Mouse (Mus musculus): ENCODE data around the gene Tmod3.
"Not testable (repeated sequence)": the region's sequence is repeated elsewhere in the genome, so short reads cannot be mapped to it uniquely, and the experiment has no call there.

Tmod3 gene

GRCm38 (mm10) chr9:75498571-75498970 lies 60.9 kb downstream of the Tmod3 start:
- DNase-seq (ENCODE audit: extremely low read depth, low read depth) = no peak

GRCm38 (mm10) chr9:75495945-75496344 lies 63.5 kb downstream of the Tmod3 start:
- DNase-seq (ENCODE audit: extremely low read depth, low read depth) = no peak

- no peak for DNase-seq (ENCODE audit: extremely low read depth, low read depth)
These were observed 65.0 kb downstream of the Tmod3 start for GRCm38 (mm10) chr9:75494407-75495005.

GRCm38 (mm10) chr9:75488255-75488654 lies 71.2 kb downstream of the Tmod3 start:
- not testable (repeated sequence) for DNase-seq (ENCODE audit: extremely low read depth, low read depth)

- no peak for DNase-seq (ENCODE audit: extremely low read depth, low read depth)
These were observed 74.2 kb downstream of the Tmod3 start for GRCm38 (mm10) chr9:75485231-75485630.

- DNase-seq (ENCODE audit: extremely low read depth, low read depth) = no peak
These were observed 78.9 kb downstream of the Tmod3 start for GRCm38 (mm10) chr9:75480536-75481075.

- no peak for DNase-seq (ENCODE audit: extremely low read depth, low read depth)
These were observed 80.2 kb downstream of the Tmod3 start for GRCm38 (mm10) chr9:75479106-75479725.

GRCm38 (mm10) chr9:75477212-75477611 lies 82.2 kb downstream of the Tmod3 start:
- DNase-seq (ENCODE audit: extremely low read depth, low read depth) = no peak

- DNase-seq (ENCODE audit: extremely low read depth, low read depth) = no peak
These were observed 91.2 kb downstream of the Tmod3 start for GRCm38 (mm10) chr9:75468297-75468696.

- no peak for DNase-seq (ENCODE audit: extremely low read depth, low read depth)
These were observed 91.9 kb downstream of the Tmod3 start for GRCm38 (mm10) chr9:75467581-75467980.

- no peak for DNase-seq (ENCODE audit: extremely low read depth, low read depth)
These were observed 92.8 kb downstream of the Tmod3 start for GRCm38 (mm10) chr9:75466641-75467040.

GRCm38 (mm10) chr9:75465856-75466255 lies 93.6 kb downstream of the Tmod3 start:
- no peak for DNase-seq (ENCODE audit: extremely low read depth, low read depth)

- DNase-seq (ENCODE audit: extremely low read depth, low read depth) = no peak
These were observed 96.3 kb downstream of the Tmod3 start for GRCm38 (mm10) chr9:75463050-75463660.

- DNase-seq (ENCODE audit: extremely low read depth, low read depth) = no peak
These were observed 103.8 kb downstream of the Tmod3 start for GRCm38 (mm10) chr9:75455684-75456083.

- DNase-seq (ENCODE audit: extremely low read depth, low read depth) = no peak
These were observed 105.5 kb downstream of the Tmod3 start for GRCm38 (mm10) chr9:75453994-75454393.

GRCm38 (mm10) chr9:75448021-75448420 lies 111.4 kb downstream of the Tmod3 start:
- DNase-seq (ENCODE audit: extremely low read depth, low read depth) = no peak
